Mouse (Mus musculus) ES-Bruce4 (cell line): ENCODE results near the gene Zfp740. TPM values are rescaled to one million over a fixed set of nuclear protein-coding genes. Genes with fewer than 3 reads are reported as not detected.

Experiments used
- H3K27ac ChIP-seq: 2 replicates; pipeline ENCODE4 v1.5.1; 2012; ENCODE audit warnings: low read length, inconsistent platforms; ENCODE audit not compliant: insufficient read depth
- H3K27me3 ChIP-seq: 2 replicates; pipeline ENCODE4 v1.6.1; 2012; ENCODE audit warnings: mild to moderate bottlenecking, low read length, inconsistent platforms; ENCODE audit not compliant: control insufficient read depth, poor library complexity, insufficient read depth, severe bottlenecking
- H3K36me3 ChIP-seq: 2 replicates; pipeline ENCODE4 v1.6.1; 2012; ENCODE audit warnings: inconsistent platforms, mild to moderate bottlenecking, low read length, moderate library complexity; ENCODE audit not compliant: control insufficient read depth, poor library complexity, insufficient read depth, severe bottlenecking
- H3K4me1 ChIP-seq: one replicate; pipeline ENCODE4 v1.8.1; 2011; ENCODE audit warnings: low read length; ENCODE audit not compliant: control insufficient read depth, insufficient read depth
- H3K4me3 ChIP-seq: 2 replicates; pipeline ENCODE4 v1.5.1; 2011; ENCODE audit warnings: low read depth, mild to moderate bottlenecking, low read length
- H3K9ac ChIP-seq: 2 replicates; pipeline ENCODE4 v1.6.1; 2012; ENCODE audit warnings: low read depth, mild to moderate bottlenecking, inconsistent platforms; ENCODE audit not compliant: poor library complexity, severe bottlenecking
- H3K9me3 ChIP-seq: replicated peaks from 2 replicates; pipeline ENCODE4 v1.6.1; 2012; ENCODE audit warnings: mild to moderate bottlenecking, low read length, inconsistent platforms; ENCODE audit not compliant: control insufficient read depth, poor library complexity, insufficient read depth, severe bottlenecking
- CTCF ChIP-seq: IDR thresholded peaks from one replicate; pipeline ENCODE4 v1.8.1; 2011; ENCODE audit warnings: low read depth, low read length
- EP300 ChIP-seq: IDR thresholded peaks from 2 replicates; pipeline ENCODE4 v1.6.1; 2011; ENCODE audit warnings: low read depth, low read length; ENCODE audit not compliant: insufficient read depth
- POLR2A ChIP-seq: IDR thresholded peaks from one replicate; pipeline ENCODE4 v1.8.1; 2011; ENCODE audit warnings: low read length; ENCODE audit not compliant: insufficient read depth
- polyA plus RNA-seq: library from polyadenylated mRNA; stranded (reverse); fragments of >200 nt; gene quantifications from 2 replicates; pipeline ENCODE4 v1.2.4, GENCODE M21; 2011; ENCODE audit warnings: low read depth; ENCODE audit not compliant: missing spikeins, insufficient read depth, insufficient read length

Gene Zfp740
- polyA plus RNA-seq, 1 experiment, result 53.7 TPM

DNA sequence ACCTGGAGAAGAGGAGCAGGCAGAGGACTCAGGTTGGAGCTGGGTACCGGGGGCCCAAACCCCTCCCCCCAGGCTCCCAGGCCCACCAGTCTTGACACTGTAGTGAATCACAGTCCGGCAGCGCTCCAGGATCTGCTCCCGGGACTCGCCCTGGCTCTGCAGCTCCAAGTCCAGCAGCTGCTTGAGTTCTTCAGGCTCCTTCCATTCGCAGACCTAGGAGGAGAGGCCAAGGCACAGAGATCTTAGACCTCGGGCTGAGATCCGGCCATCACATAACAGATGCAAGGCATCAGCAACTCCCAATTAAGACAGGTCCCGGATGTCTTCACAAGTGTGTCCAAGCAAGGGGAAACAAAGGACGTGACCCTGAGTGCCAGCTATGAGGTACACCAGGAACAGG, 15.0 kb upstream of the Zfp740 start:
- Histone ChIP-seq H3K27me3 (no peaks in the 10 kb centered on the region), H3K9me3 (no peaks in the 10 kb centered on the region), H3K4me1 (peaks cover 5% of the 10 kb centered on the region), H3K27ac (no peak overlapping the region), H3K4me3 (no peak overlapping the region), H3K36me3 (no peaks in the 10 kb centered on the region), H3K9ac (no peak overlapping the region)
- TF ChIP-seq CTCF, result no peak
- TF ChIP-seq EP300, result no peak
- no peak for TF ChIP-seq POLR2A

DNA sequence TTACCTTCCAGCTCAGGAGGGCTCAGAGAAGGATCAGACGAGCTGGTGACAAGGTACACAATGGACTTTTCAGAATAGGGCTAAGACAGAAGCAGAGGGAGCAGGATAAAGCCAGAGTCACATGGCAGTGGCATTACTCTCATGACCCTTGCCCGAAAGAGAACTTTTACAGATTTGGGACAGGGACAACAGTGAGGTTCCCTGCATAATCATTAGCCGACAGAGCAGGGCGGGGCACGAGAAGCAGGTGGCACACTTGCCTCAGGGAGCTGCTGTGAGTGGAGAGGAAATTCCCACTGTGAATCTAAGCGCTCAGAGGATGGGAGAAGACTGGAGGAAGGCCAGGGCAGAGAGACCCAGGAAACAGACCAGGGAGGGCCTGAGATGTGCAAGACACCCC, 14.2 kb upstream of the Zfp740 start:
- H3K4me1 ChIP-seq, result peaks cover 5% of the 10 kb centered on the region
- no peak overlapping the region for H3K27ac ChIP-seq
- no peaks in the 10 kb centered on the region for H3K36me3 ChIP-seq
- no peaks in the 10 kb centered on the region for H3K27me3 ChIP-seq
- H3K4me3 ChIP-seq, result no peak overlapping the region
- H3K9ac ChIP-seq, result no peak overlapping the region
- H3K9me3 ChIP-seq, result no peaks in the 10 kb centered on the region
- TF ChIP-seq CTCF (no peak), EP300 (no peak), POLR2A (no peak)

DNA sequence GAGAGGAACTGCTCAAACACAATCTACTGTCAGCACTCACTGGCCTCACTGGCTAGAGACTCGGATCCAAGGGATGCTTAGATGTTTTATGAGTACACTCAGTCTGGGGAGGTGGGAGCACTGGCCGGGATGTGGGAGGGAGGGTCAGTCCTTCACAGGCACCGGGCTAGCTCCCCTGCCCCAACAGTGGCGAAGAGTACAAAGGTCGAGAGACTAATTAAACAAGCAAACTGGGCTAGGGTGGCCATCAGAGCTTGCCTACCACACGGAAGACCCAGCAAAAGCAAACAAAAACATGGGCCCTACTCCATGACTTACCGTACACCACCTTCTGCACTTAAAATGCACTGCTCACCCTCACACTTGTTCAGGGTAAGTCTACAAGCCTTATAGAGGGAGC, 11.3 kb upstream of the Zfp740 start:
- H3K4me1 ChIP-seq, result peaks cover 5% of the 10 kb centered on the region
- TF ChIP-seq EP300 (no peak), CTCF (no peak), POLR2A (no peak)
- no peak overlapping the region for H3K9ac ChIP-seq
- H3K27me3 ChIP-seq, result no peaks in the 10 kb centered on the region
- H3K27ac ChIP-seq, result no peak overlapping the region
- no peaks in the 10 kb centered on the region for H3K9me3 ChIP-seq
- H3K36me3 ChIP-seq, result no peaks in the 10 kb centered on the region
- no peak overlapping the region for H3K4me3 ChIP-seq

DNA sequence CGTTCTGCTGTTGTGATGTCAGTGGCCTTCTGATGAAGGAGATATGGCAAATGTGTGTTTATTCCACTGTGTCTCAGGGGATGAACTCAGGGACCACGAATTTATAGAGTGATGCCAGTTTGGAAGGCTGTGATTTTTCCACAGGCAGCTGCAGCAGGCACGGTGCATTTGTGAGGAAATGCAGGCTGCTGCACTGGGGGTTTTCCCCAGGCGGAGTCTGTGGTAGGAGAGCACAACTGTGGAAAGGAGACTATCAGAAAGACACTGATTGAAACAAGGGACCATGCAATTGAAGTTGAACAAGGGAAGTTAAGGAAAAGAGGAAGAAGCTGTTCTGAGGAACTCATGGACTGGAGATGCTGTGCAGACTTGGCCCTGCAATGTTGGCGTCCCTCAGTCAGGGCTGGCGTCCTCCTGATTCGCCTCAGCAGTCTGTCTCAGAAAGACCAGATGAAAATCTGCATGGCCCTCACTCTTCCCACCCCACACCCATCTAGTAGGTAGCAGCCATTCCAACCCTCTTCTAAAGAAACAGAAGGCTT, 10.7 kb upstream of the Zfp740 start:
- H3K9me3 ChIP-seq, result no peaks in the 10 kb centered on the region
- peaks cover 5% of the 10 kb centered on the region for H3K4me1 ChIP-seq
- no peaks in the 10 kb centered on the region for H3K27me3 ChIP-seq
- no peak overlapping the region for H3K9ac ChIP-seq
- TF ChIP-seq EP300 (no peak), CTCF (no peak), POLR2A (no peak)
- no peak overlapping the region for H3K4me3 ChIP-seq
- H3K36me3 ChIP-seq, result no peaks in the 10 kb centered on the region
- no peak overlapping the region for H3K27ac ChIP-seq

DNA sequence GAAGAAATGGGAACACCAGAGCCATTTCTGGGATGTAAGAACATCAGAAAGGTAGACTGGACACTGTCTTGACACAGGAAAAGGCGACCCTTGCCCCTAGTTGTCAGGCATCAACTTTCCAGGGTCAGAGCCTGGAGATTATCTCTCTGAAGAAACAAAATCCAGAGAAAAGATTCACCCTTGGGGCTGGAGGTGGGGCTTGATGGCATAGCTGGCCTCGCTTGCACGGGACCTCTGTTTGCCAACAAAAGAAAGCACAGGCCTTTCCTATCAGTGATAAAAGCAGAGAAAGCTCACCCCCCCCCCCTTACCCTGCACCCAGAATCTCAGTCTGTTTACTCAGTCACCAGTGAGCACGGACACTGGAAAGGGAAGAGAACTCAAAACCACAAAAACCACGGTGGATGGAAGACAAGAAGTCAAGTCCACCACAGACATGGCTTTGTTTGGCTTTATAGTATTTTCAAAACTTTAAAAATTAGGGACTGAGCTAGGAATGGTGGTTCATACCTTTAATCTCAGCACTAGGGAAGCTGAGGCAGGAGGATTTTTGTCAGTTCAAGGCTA, 10.1 kb upstream of the Zfp740 start:
- peaks cover 5% of the 10 kb centered on the region for H3K4me1 ChIP-seq
- no peaks in the 10 kb centered on the region for H3K9me3 ChIP-seq
- H3K36me3 ChIP-seq, result no peaks in the 10 kb centered on the region
- TF ChIP-seq POLR2A, result no peak
- H3K27ac ChIP-seq, result no peak overlapping the region
- no peaks in the 10 kb centered on the region for H3K27me3 ChIP-seq
- no peak overlapping the region for H3K9ac ChIP-seq
- H3K4me3 ChIP-seq, result no peak overlapping the region

DNA sequence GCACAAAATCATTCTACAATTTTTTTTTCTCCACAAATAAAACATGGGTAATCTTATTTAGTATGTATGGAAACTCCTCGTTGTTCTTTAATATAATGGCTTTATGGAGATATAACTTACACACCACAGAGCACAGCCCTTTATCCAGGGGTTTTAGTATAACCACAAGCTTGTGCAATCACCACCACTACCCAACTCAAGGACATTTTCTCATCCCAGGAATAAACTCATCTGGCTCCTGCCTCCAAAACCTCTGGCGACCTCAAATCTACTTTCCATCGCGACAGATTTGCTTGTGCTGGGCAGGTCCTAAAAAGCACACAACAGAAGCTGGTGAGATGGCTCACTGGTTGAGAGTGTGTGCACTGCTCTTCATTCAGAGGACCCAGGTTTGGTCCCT, 9.4 kb upstream of the Zfp740 start:
- Histone ChIP-seq H3K9me3 (no peaks in the 10 kb centered on the region), H3K4me3 (no peak overlapping the region), H3K9ac (no peak overlapping the region), H3K4me1 (peaks cover 2% of the 10 kb centered on the region), H3K27ac (no peak overlapping the region), H3K36me3 (no peaks in the 10 kb centered on the region), H3K27me3 (no peaks in the 10 kb centered on the region)
- TF ChIP-seq POLR2A (no peak), CTCF (no peak), EP300 (no peak)
